Mouse (Mus musculus) hindbrain, embryonic 16.5 days (tissue): Measurements from ENCODE around the gene 4430402I18Rik. TPM values are rescaled to one million over a fixed set of nuclear protein-coding genes. Genes with fewer than 3 reads are reported as not detected.
"Not testable (repeated sequence)": the region's sequence is repeated elsewhere in the genome, so short reads cannot be mapped to it uniquely, and the experiment has no call there.

ENCODE experiments used
- ATAC-seq: fragments of 200-750 bp; cut with Nextera tagmentation; 2 replicates; pipeline ENCODE4 v1.8.0; 2017; ENCODE audit warnings: moderate TSS enrichment, moderate library complexity
- H3K27ac ChIP-seq: fragments of 300-500 bp; sonication (generic); 2 replicates; pipeline ENCODE4 v1.5.1; 2014; ENCODE audit warnings: low read depth, mild to moderate bottlenecking, control low read depth, low read length, moderate library complexity
- H3K27me3 ChIP-seq: fragments of 300-500 bp; sonication (generic); replicated peaks from 2 replicates; pipeline ENCODE4 v1.6.1; 2014; ENCODE audit warnings: low read length; ENCODE audit not compliant: control insufficient read depth, insufficient read depth
- H3K36me3 ChIP-seq: fragments of 300-500 bp; sonication (generic); 2 replicates; pipeline ENCODE4 v1.6.1; 2014; ENCODE audit warnings: mild to moderate bottlenecking, low read length, moderate library complexity, mixed read lengths; ENCODE audit not compliant: control insufficient read depth, insufficient read depth
- H3K4me1 ChIP-seq: fragments of 300-500 bp; sonication (generic); 2 replicates; pipeline ENCODE4 v1.6.1; 2014; ENCODE audit warnings: low read depth, low read length; ENCODE audit not compliant: control insufficient read depth, insufficient read depth
- H3K4me2 ChIP-seq: fragments of 300-500 bp; sonication (generic); 2 replicates; pipeline ENCODE4 v1.6.1; 2014; ENCODE audit warnings: mild to moderate bottlenecking, low read length, control low read depth, moderate library complexity
- H3K4me3 ChIP-seq: fragments of 300-500 bp; sonication (generic); 2 replicates; pipeline ENCODE4 v1.5.1; 2014; ENCODE audit warnings: mild to moderate bottlenecking, low read length, control low read depth, moderate library complexity
- H3K9ac ChIP-seq: fragments of 300-500 bp; sonication (generic); 2 replicates; pipeline ENCODE4 v1.6.1; 2014; ENCODE audit warnings: low read depth, mild to moderate bottlenecking, control low read depth, low read length, moderate library complexity
- H3K9me3 ChIP-seq: fragments of 300-500 bp; sonication (generic); 2 replicates; pipeline ENCODE4 v1.6.1; 2014; ENCODE audit warnings: mild to moderate bottlenecking, low read length, moderate library complexity; ENCODE audit not compliant: control insufficient read depth
- WGBS: fragments of 180-500 bp; shearing (Covaris S2); extraction: QIAGEN DNeasy Blood & Tissue Kit; methylation state at CpG from one replicate; pipeline ENCODE4 v1.1.7; 2014; 5-methylcytosine and 5-hydroxymethylcytosine counted together
- polyA plus RNA-seq: library from polyadenylated mRNA; unstranded; fragments of >200 nt; fragmentation: Nextera tagmentation; extraction: Ambion mirVana; gene quantifications from 2 replicates; pipeline ENCODE4 v1.2.1, GENCODE M21; 2015

Gene 4430402I18Rik
- polyA plus RNA-seq, 1 experiment from 2014 or later, result 2.1 TPM

- H3K4me3 ChIP-seq, H3K27ac ChIP-seq, H3K36me3 ChIP-seq, H3K27me3 ChIP-seq, H3K9me3 ChIP-seq, H3K9ac ChIP-seq, H3K4me1 ChIP-seq, H3K4me2 ChIP-seq, ATAC-seq: not testable (repeated sequence)
- 97% methylated on average over 16 of the region's 16 CpGs for WGBS
Measured at GRCm38 (mm10) chr19:29000321-29000720, 32.7 kb upstream of the 4430402I18Rik start.

- 93% methylated on average over 4 of the region's 4 CpGs for WGBS
- Histone ChIP-seq H3K4me1 (no peaks in the 10 kb centered on the region), H3K36me3 (peaks cover 11% of the 10 kb centered on the region; the same call in 1 of the 2 replicates), H3K27me3 (no peaks in the 10 kb centered on the region), H3K9me3 (no peaks in the 10 kb centered on the region), H3K27ac (no peak overlapping the region), H3K4me2 (no peak overlapping the region), H3K9ac (no peak overlapping the region), H3K4me3 (no peak overlapping the region)
- ATAC-seq, result no peak
Measured at GRCm38 (mm10) chr19:28997976-28998630, 30.5 kb upstream of the 4430402I18Rik start.

- no peak overlapping the region for H3K4me2 ChIP-seq
- H3K9me3 ChIP-seq, result no peaks in the 10 kb centered on the region
- WGBS, result 83% methylated on average over 5 of the region's 5 CpGs
- H3K27ac ChIP-seq, result no peak overlapping the region
- ATAC-seq, result no peak
- H3K4me1 ChIP-seq, result peaks cover 8% of the 10 kb centered on the region
- peaks cover 6% of the 10 kb centered on the region; the same call in 1 of the 2 replicates for H3K36me3 ChIP-seq
- H3K27me3 ChIP-seq, result no peaks in the 10 kb centered on the region
- H3K9ac ChIP-seq, result no peak overlapping the region
- no peak overlapping the region for H3K4me3 ChIP-seq
Measured at GRCm38 (mm10) chr19:28995366-28995765, 27.8 kb upstream of the 4430402I18Rik start.

- Histone ChIP-seq H3K27ac (0 out of 2 replicates have a peak overlapping the region, but pooled peaks have one; percentile 42), H3K9me3 (no peaks in the 10 kb centered on the region), H3K9ac (no peak overlapping the region), H3K36me3 (peaks cover 6% of the 10 kb centered on the region; the same call in 1 of the 2 replicates), H3K4me2 (no peak overlapping the region), H3K27me3 (no peaks in the 10 kb centered on the region), H3K4me1 (peaks cover 8% of the 10 kb centered on the region), H3K4me3 (no peak overlapping the region)
- WGBS, result 54% methylated on average over 7 of the region's 7 CpGs
- ATAC-seq, result peak; percentile 57
Measured at GRCm38 (mm10) chr19:28994870-28995269, 27.3 kb upstream of the 4430402I18Rik start.

GRCm38 (mm10) chr19:28991391-28991790, 23.8 kb upstream of the 4430402I18Rik start:
- H3K27me3 ChIP-seq, result no peaks in the 10 kb centered on the region
- H3K4me2 ChIP-seq, result peak overlapping the region; percentile 79
- peak overlapping the region; percentile 95; the same call in 1 of the 2 replicates for H3K9ac ChIP-seq
- peaks cover 6% of the 10 kb centered on the region; the same call in 1 of the 2 replicates for H3K36me3 ChIP-seq
- WGBS, result 73% methylated on average over 5 of the region's 5 CpGs
- H3K27ac ChIP-seq, result no peak overlapping the region
- H3K4me1 ChIP-seq, result peaks cover 12% of the 10 kb centered on the region
- no peaks in the 10 kb centered on the region for H3K9me3 ChIP-seq
- H3K4me3 ChIP-seq, result peak overlapping the region; percentile 86
- ATAC-seq, result no peak

GRCm38 (mm10) chr19:28990590-28991221, 23.1 kb upstream of the 4430402I18Rik start:
- peak overlapping the region; percentile 95 for H3K9ac ChIP-seq
- under 1% methylated on average over 35 of the region's 41 CpGs for WGBS
- peak overlapping the region; percentile 79 for H3K4me2 ChIP-seq
- peaks cover 12% of the 10 kb centered on the region for H3K4me1 ChIP-seq
- H3K9me3 ChIP-seq, result no peaks in the 10 kb centered on the region
- H3K27me3 ChIP-seq, result no peaks in the 10 kb centered on the region
- H3K27ac ChIP-seq, result peak overlapping the region; percentile 88
- peak overlapping the region; percentile 86 for H3K4me3 ChIP-seq
- H3K36me3 ChIP-seq, result peaks cover 6% of the 10 kb centered on the region; the same call in 1 of the 2 replicates
- no peak; the same call in 1 of the 2 replicates for ATAC-seq

GRCm38 (mm10) chr19:28990194-28990589, 22.6 kb upstream of the 4430402I18Rik start, which contains the start of gene Cdc37l1:
Cdc37l1 (plus strand) TSS chr19:28990352.
- Histone ChIP-seq H3K4me3 (peak within 1 kb of the TSS; percentile 86), H3K9me3 (no peaks in the 10 kb centered on the region), H3K4me2 (peak within 1 kb of the TSS; percentile 79), H3K9ac (peak within 1 kb of the TSS; percentile 95), H3K27ac (peak within 1 kb of the TSS; percentile 88), H3K27me3 (no peaks in the 10 kb centered on the region), H3K36me3 (peaks cover 3% of the 10 kb centered on the region; the same call in 1 of the 2 replicates), H3K4me1 (peaks cover 12% of the 10 kb centered on the region)
- peak; percentile 96 for ATAC-seq
- WGBS, result 0% methylated on average over 37 of the region's 37 CpGs

- 0 out of 2 replicates have a peak, but pooled peaks cover 3% of the 10 kb centered on the region for H3K36me3 ChIP-seq
- H3K9me3 ChIP-seq, result no peaks in the 10 kb centered on the region
- H3K27ac ChIP-seq, result no peak overlapping the region; the same call in 1 of the 2 replicates
- H3K4me1 ChIP-seq, result peaks cover 12% of the 10 kb centered on the region
- H3K27me3 ChIP-seq, result no peaks in the 10 kb centered on the region
- H3K4me2 ChIP-seq, result peak overlapping the region; percentile 79
- ATAC-seq, result no peak
- H3K9ac ChIP-seq, result peak overlapping the region; percentile 95
- H3K4me3 ChIP-seq, result peak overlapping the region; percentile 86
- 69% methylated on average over 8 of the region's 8 CpGs for WGBS
Measured at GRCm38 (mm10) chr19:28989515-28989914, 21.9 kb upstream of the 4430402I18Rik start.

GRCm38 (mm10) chr19:28982617-28983016, 15.0 kb upstream of the 4430402I18Rik start:
- WGBS, result 81% methylated on average over 7 of the region's 7 CpGs
- ATAC-seq, result no peak
- no peaks in the 10 kb centered on the region for H3K27me3 ChIP-seq
- no peaks in the 10 kb centered on the region for H3K36me3 ChIP-seq
- no peaks in the 10 kb centered on the region for H3K9me3 ChIP-seq
- H3K27ac ChIP-seq, result no peak overlapping the region
- H3K9ac ChIP-seq, result no peak overlapping the region
- H3K4me3 ChIP-seq, result no peak overlapping the region
- no peak overlapping the region for H3K4me2 ChIP-seq
- no peaks in the 10 kb centered on the region for H3K4me1 ChIP-seq
